Mouse (Mus musculus): ENCODE data around the gene Gm21822.
"Not testable (repeated sequence)": the region's sequence is repeated elsewhere in the genome, so short reads cannot be mapped to it uniquely, and the experiment has no call there.

Gm21822 gene

GRCm38 (mm10) chrY:18654182-18654581 lies at the start of gene Gm21822:
Gene Gm21822, plus strand, starts transcription at chrY:18654482.
- DNase-seq, result not testable (repeated sequence)
